Mouse (Mus musculus) neural tube, embryonic 15.5 days (tissue): ENCODE data around the gene Them7. TPM values are rescaled to one million over a fixed set of nuclear protein-coding genes. Genes with fewer than 3 reads are reported as not detected.
A peak's percentile ranks its signal among the peaks of the same experiment; 100 is the strongest.

Source experiments
- ATAC-seq: fragments of 200-750 bp; cut with Nextera tagmentation; 2 replicates; pipeline ENCODE4 v1.8.0; 2017; ENCODE audit warnings: mild to moderate bottlenecking, moderate TSS enrichment, moderate library complexity; ENCODE audit not compliant: low FRiP score
- H3K27ac ChIP-seq: fragments of 300-500 bp; sonication (generic); replicated peaks from 2 replicates; pipeline ENCODE4 v1.5.1; 2015; ENCODE audit warnings: mild to moderate bottlenecking, inconsistent platforms
- H3K27me3 ChIP-seq: fragments of 300-500 bp; sonication (generic); replicated peaks from 2 replicates; pipeline ENCODE4 v1.6.1; 2015; ENCODE audit warnings: inconsistent platforms
- H3K36me3 ChIP-seq: fragments of 300-500 bp; sonication (generic); 2 replicates; pipeline ENCODE4 v1.6.1; 2015; ENCODE audit warnings: inconsistent platforms
- H3K4me1 ChIP-seq: fragments of 300-500 bp; sonication (generic); 2 replicates; pipeline ENCODE4 v1.6.1; 2015; ENCODE audit warnings: inconsistent platforms
- H3K4me2 ChIP-seq: fragments of 300-500 bp; sonication (generic); 2 replicates; pipeline ENCODE4 v1.6.1; 2015; ENCODE audit warnings: inconsistent platforms, mild to moderate bottlenecking, moderate library complexity
- H3K4me3 ChIP-seq: fragments of 300-500 bp; sonication (generic); replicated peaks from 2 replicates; pipeline ENCODE4 v1.5.1; 2015; ENCODE audit warnings: mild to moderate bottlenecking, inconsistent platforms
- H3K9ac ChIP-seq: fragments of 300-500 bp; sonication (generic); replicated peaks from 2 replicates; pipeline ENCODE4 v1.6.1; 2015; ENCODE audit warnings: mild to moderate bottlenecking, inconsistent platforms
- H3K9me3 ChIP-seq: fragments of 300-500 bp; sonication (generic); replicated peaks from 2 replicates; pipeline ENCODE4 v1.6.1; 2016; ENCODE audit warnings: inconsistent platforms
- WGBS: fragments of 180-500 bp; shearing (Covaris S2); methylation state at CpG from one replicate; pipeline ENCODE4 v1.1.7; 2015; ENCODE audit warnings: mixed read lengths; 5-methylcytosine and 5-hydroxymethylcytosine counted together
- polyA plus RNA-seq: library from polyadenylated mRNA; unstranded; fragments of >200 nt; fragmentation: Nextera tagmentation; extraction: Ambion mirVana; gene quantifications from 2 replicates; pipeline ENCODE4 v1.2.1, GENCODE M21; 2015

Them7 gene
- polyA plus RNA-seq, 1 experiment from 2014 or later = 0.14 TPM

DNA sequence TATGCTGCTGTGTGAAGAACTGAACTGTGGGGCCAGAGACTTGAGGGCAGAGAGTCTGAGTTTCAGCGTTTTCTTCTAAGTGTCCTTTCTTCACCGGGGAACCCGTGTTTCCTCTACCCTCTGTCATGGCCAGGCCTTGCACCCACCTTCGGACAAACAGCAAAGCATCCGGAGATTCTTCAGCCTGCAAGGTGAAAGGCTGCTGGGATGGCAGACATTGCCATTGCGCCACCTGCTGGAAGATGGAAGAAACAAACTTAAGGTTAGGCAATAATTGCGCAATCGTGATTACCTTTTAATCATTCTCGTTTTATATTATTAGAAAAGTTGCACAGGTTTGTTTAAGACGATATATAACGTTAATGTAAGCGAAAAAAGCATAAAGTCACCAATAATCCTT, 203.9 kb downstream of the Them7 start:
- H3K4me3 ChIP-seq = no peak overlapping the region
- no peak overlapping the region for H3K9ac ChIP-seq
- H3K36me3 ChIP-seq = no peaks in the 10 kb centered on the region
- peaks cover 12% of the 10 kb centered on the region for H3K27me3 ChIP-seq
- 4% methylated on average over 12 of the region's 12 CpGs for WGBS
- H3K27ac ChIP-seq = no peak overlapping the region
- H3K4me1 ChIP-seq = no peaks in the 10 kb centered on the region
- H3K9me3 ChIP-seq = no peaks in the 10 kb centered on the region
- no peak overlapping the region for H3K4me2 ChIP-seq
- peak; percentile 79; the same call in 1 of the 2 replicates for ATAC-seq

DNA sequence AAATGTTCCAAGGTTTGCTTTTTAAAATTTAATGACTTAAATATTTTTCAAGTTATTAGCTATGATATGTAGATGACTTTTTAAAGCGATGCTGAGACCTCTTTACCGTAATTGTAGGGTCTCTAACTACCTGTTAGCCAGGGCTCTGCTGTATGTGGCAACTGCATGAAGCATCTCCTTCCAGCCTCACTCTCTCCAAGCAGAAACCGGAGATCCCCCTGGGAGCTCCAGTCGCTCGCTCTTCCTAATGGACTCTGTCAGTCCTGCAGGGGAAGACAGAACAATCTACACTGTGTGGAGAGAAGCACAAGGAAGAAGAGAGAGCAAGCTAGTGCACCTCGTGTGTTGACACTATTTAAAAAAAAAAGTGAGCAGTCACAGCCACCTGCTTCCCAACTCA, 204.3 kb downstream of the Them7 start:
- H3K9ac ChIP-seq = no peak overlapping the region
- peak; percentile 51; the same call in 1 of the 2 replicates for ATAC-seq
- WGBS = 21% methylated on average over 6 of the region's 6 CpGs
- H3K27ac ChIP-seq = no peak overlapping the region
- H3K9me3 ChIP-seq = no peaks in the 10 kb centered on the region
- H3K4me1 ChIP-seq = no peaks in the 10 kb centered on the region
- H3K4me3 ChIP-seq = no peak overlapping the region
- H3K36me3 ChIP-seq = no peaks in the 10 kb centered on the region
- H3K27me3 ChIP-seq = peaks cover 12% of the 10 kb centered on the region
- H3K4me2 ChIP-seq = no peak overlapping the region

Other genes starting within 250 kb of the Them7 start
- 167 and 189 TPM in 2 replicates for gene Eif3m, start 207.2 kb upstream of the Them7 start, polyA plus RNA-seq
- not detected in 2 replicates for gene Gm11060, start 132.3 kb upstream of the Them7 start, polyA plus RNA-seq
- gene Wt1, start 97.8 kb upstream of the Them7 start, polyA plus RNA-seq = 2.6 and 4.5 TPM in 2 replicates
- gene Rcn1, start 175.0 kb downstream of the Them7 start, polyA plus RNA-seq = 73.5 and 85.4 TPM in 2 replicates